Comparison of ENCODE assay signal across 8 mouse cellular contexts in genomic region chr2:126006088-126006487, GRCm38 (mm10). TPM values are rescaled to one million over a fixed set of nuclear protein-coding genes. Genes with fewer than 3 reads are reported as not detected.
DNase-seq lines count a peak whose midpoint lies in the region; ATAC-seq and TF ChIP-seq lines count a peak whose summit lies in the region.

No protein-coding gene starts in this region.

- H3K9ac ChIP-seq in forebrain, embryonic 13.5 days: no peak overlapping the region
- no peak overlapping the region for H3K9ac ChIP-seq in hindbrain, embryonic 15.5 days

- H3K36me3 ChIP-seq in forebrain, embryonic 13.5 days (ENCODE audit: poor library complexity, severe bottlenecking): no peaks in the 10 kb centered on the region
- no peaks in the 10 kb centered on the region for H3K36me3 ChIP-seq in hindbrain, embryonic 15.5 days

- no peak overlapping the region for H3K4me3 ChIP-seq in forebrain, embryonic 13.5 days
- no peak overlapping the region for H3K4me3 ChIP-seq in hindbrain, embryonic 15.5 days

- H3K27ac ChIP-seq in forebrain, embryonic 13.5 days: no peak overlapping the region
- H3K27ac ChIP-seq in hindbrain, embryonic 15.5 days (replicated peaks): no peak overlapping the region

- no peak overlapping the region for H3K4me2 ChIP-seq in forebrain, embryonic 13.5 days
- no peak overlapping the region for H3K4me2 ChIP-seq in hindbrain, embryonic 15.5 days

- DNase-seq in MN1 (ENCODE audit: low spot score): peak; percentile 36
- peak; percentile 79 for DNase-seq in brain, embryonic 14.5 days (ENCODE audit: low read depth)
- DNase-seq in layer of hippocampus, postnatal 36 days: peak; percentile 28 to 56
- peak; percentile 77 to 83 for DNase-seq in right cerebral cortex, adult 2 months (ENCODE audit: low spot score in 2 of 2)

- 41% methylated on average over 3 of the region's 3 CpGs for WGBS in forebrain, embryonic 13.5 days
- 40% methylated on average over 3 of the region's 3 CpGs for WGBS in hindbrain, embryonic 15.5 days

- H3K9me3 ChIP-seq in forebrain, embryonic 13.5 days (replicated peaks): no peaks in the 10 kb centered on the region
- H3K9me3 ChIP-seq in hindbrain, embryonic 15.5 days: no peaks in the 10 kb centered on the region

- TF ChIP-seq POLR2A in brain, embryonic 14.5 days (IDR thresholded peaks at IDR 0.05; ENCODE audit: borderline replicate concordance, extremely low read depth, insufficient read depth, insufficient read length, poor library complexity, severe bottlenecking): no peak

- H3K4me1 ChIP-seq in forebrain, embryonic 13.5 days: peaks cover 9% of the 10 kb centered on the region
- H3K4me1 ChIP-seq in hindbrain, embryonic 15.5 days (replicated peaks): no peaks in the 10 kb centered on the region

- H3K27me3 ChIP-seq in forebrain, embryonic 13.5 days: no peaks in the 10 kb centered on the region
- no peaks in the 10 kb centered on the region for H3K27me3 ChIP-seq in hindbrain, embryonic 15.5 days

- TF ChIP-seq CTCF in brain, embryonic 14.5 days (IDR thresholded peaks at IDR 0.05; ENCODE audit: borderline replicate concordance, extremely low read depth, insufficient read depth, insufficient read length): peak; percentile 68; the same call in 1 of the 2 replicates

- ATAC-seq in forebrain, embryonic 13.5 days: peak; percentile 85
- ATAC-seq in hindbrain, embryonic 15.5 days (ENCODE audit: low FRiP score, low read depth): peak; percentile 54; the same call in 1 of the 2 replicates
- 0 out of 2 replicates have a peak, but pooled peaks have one; percentile 21 for ATAC-seq in megakaryocyte, adult 5-6 weeks (ENCODE audit: poor library complexity, severe bottlenecking)
- no peak for ATAC-seq in activated CD4-positive, CD25-positive, alpha-beta regulatory T cell, adult 4 months

RNA-seq across cellular contexts. Expression of gene Fgf7, which starts 28.4 kb away (rescaled TPM):
- 1.9 and 2.1 TPM in 2 replicates for polyA plus RNA-seq in brain, embryonic 14.5 days (2012; rRNA removed)
- 0.93 and 1.4 TPM in 2 replicates for polyA plus RNA-seq in forebrain, embryonic 13.5 days (2015; fragmentation: Nextera tagmentation; extraction: Ambion mirVana)
- polyA plus RNA-seq in hindbrain, embryonic 15.5 days (2015; fragmentation: Nextera tagmentation; extraction: Ambion mirVana): 0.39 and 0.83 TPM in 2 replicates
- under 1 TPM; 0.40 to 0.78 TPM for total RNA-seq in layer of hippocampus, postnatal 36 days (2021)
- 0.20 TPM in 1 of 2 replicates, not detected in the other for total RNA-seq in megakaryocyte, adult 5-6 weeks (2015)
- total RNA-seq in megakaryocyte, adult 5-6 weeks (2017): 0.49 TPM in 1 of 2 replicates, not detected in the other
- under 1 TPM in 1 of 2 experiments, not detected in 1; 0.41 TPM for polyA plus RNA-seq in activated CD4-positive, CD25-positive, alpha-beta regulatory T cell, adult 4 months (2017; shearing (Covaris generic))
